Mouse (Mus musculus) E14TG2a.4 (cell line): ENCODE data around the gene Xpo1.
"Not testable (repeated sequence)": the region's sequence is repeated elsewhere in the genome, so short reads cannot be mapped to it uniquely, and the experiment has no call there.

ENCODE experiments used
- H3K27me3 ChIP-seq: 2 replicates; pipeline ENCODE4 v1.6.1; 2014; ENCODE audit warnings: low read length, control low read depth; ENCODE audit not compliant: insufficient read depth
- H3K36me3 ChIP-seq: 2 replicates; pipeline ENCODE4 v1.6.1; 2014; ENCODE audit warnings: low read length, control low read depth; ENCODE audit not compliant: insufficient read depth
- H3K4me1 ChIP-seq: replicated peaks from 2 replicates; pipeline ENCODE4 v1.6.1; 2014; ENCODE audit warnings: low read depth, low read length, control low read depth
- H3K4me3 ChIP-seq: replicated peaks from 2 replicates; pipeline ENCODE4 v1.5.1; 2014; ENCODE audit warnings: mild to moderate bottlenecking, low read length
- H3K9me3 ChIP-seq: 2 replicates; pipeline ENCODE4 v1.6.1; 2014; ENCODE audit warnings: low read length, control low read depth
- CTCF ChIP-seq: conservative IDR thresholded peaks from 2 replicates; pipeline ENCODE4 v1.5.1; 2014; ENCODE audit warnings: low read length
- NANOG ChIP-seq: IDR thresholded peaks from 2 replicates; pipeline ENCODE4 v1.6.1; 2014; ENCODE audit warnings: borderline replicate concordance, low read length, mixed read lengths
- POU5F1 ChIP-seq: IDR thresholded peaks from 2 replicates; pipeline ENCODE4 v1.6.1; 2014; ENCODE audit warnings: low read length, borderline replicate concordance

Xpo1 gene

GRCm38 (mm10) chr11:23275780-23276179 lies 19.9 kb downstream of the Xpo1 start:
- Histone ChIP-seq H3K4me3 (no peak overlapping the region), H3K9me3 (no peaks in the 10 kb centered on the region), H3K36me3 (peaks cover 100% of the 10 kb centered on the region), H3K27me3 (no peaks in the 10 kb centered on the region), H3K4me1 (peaks cover 36% of the 10 kb centered on the region)
- TF ChIP-seq POU5F1 (no peak), CTCF (no peak), NANOG (no peak)

GRCm38 (mm10) chr11:23284469-23284868 lies 28.6 kb downstream of the Xpo1 start:
- H3K27me3 ChIP-seq = no peaks in the 10 kb centered on the region
- TF ChIP-seq CTCF = no peak
- TF ChIP-seq POU5F1 = no peak
- TF ChIP-seq NANOG = no peak
- H3K4me1 ChIP-seq = no peaks in the 10 kb centered on the region
- peaks cover 100% of the 10 kb centered on the region for H3K36me3 ChIP-seq
- no peaks in the 10 kb centered on the region for H3K9me3 ChIP-seq
- no peak overlapping the region for H3K4me3 ChIP-seq

- H3K4me1 ChIP-seq, H3K9me3 ChIP-seq, H3K4me3 ChIP-seq, H3K27me3 ChIP-seq: not testable (repeated sequence)
- H3K36me3 ChIP-seq = peaks cover 100% of the 10 kb centered on the region
Measured at GRCm38 (mm10) chr11:23288866-23289265, 33.0 kb downstream of the Xpo1 start.

GRCm38 (mm10) chr11:23297379-23297778 lies 41.5 kb downstream of the Xpo1 start:
- no peaks in the 10 kb centered on the region for H3K9me3 ChIP-seq
- no peak for TF ChIP-seq NANOG
- no peak for TF ChIP-seq CTCF
- TF ChIP-seq POU5F1 = no peak
- H3K4me3 ChIP-seq = no peak overlapping the region
- no peaks in the 10 kb centered on the region for H3K27me3 ChIP-seq
- H3K4me1 ChIP-seq = no peaks in the 10 kb centered on the region
- peaks cover 75% of the 10 kb centered on the region for H3K36me3 ChIP-seq

- no peak for TF ChIP-seq NANOG
- TF ChIP-seq CTCF = no peak
- no peak for TF ChIP-seq POU5F1
- H3K4me3 ChIP-seq = no peak overlapping the region
- H3K9me3 ChIP-seq = no peaks in the 10 kb centered on the region
- H3K4me1 ChIP-seq = no peaks in the 10 kb centered on the region
- peaks cover 66% of the 10 kb centered on the region for H3K36me3 ChIP-seq
- H3K27me3 ChIP-seq = no peaks in the 10 kb centered on the region
Measured at GRCm38 (mm10) chr11:23298301-23298700, 42.5 kb downstream of the Xpo1 start.

- Histone ChIP-seq H3K27me3 (no peaks in the 10 kb centered on the region), H3K36me3 (peaks cover 50% of the 10 kb centered on the region), H3K9me3 (no peaks in the 10 kb centered on the region), H3K4me3 (no peak overlapping the region), H3K4me1 (peaks cover 6% of the 10 kb centered on the region)
- TF ChIP-seq POU5F1 (no peak), CTCF (no peak), NANOG (no peak)
Measured at GRCm38 (mm10) chr11:23299910-23300309, 44.1 kb downstream of the Xpo1 start.

- peaks cover 9% of the 10 kb centered on the region for H3K4me1 ChIP-seq
- TF ChIP-seq NANOG (no peak), CTCF (no peak), POU5F1 (no peak)
- H3K36me3 ChIP-seq = peaks cover 17% of the 10 kb centered on the region
- H3K27me3 ChIP-seq = no peaks in the 10 kb centered on the region
- no peaks in the 10 kb centered on the region for H3K9me3 ChIP-seq
- H3K4me3 ChIP-seq = no peak overlapping the region
Measured at GRCm38 (mm10) chr11:23303126-23303525, 47.3 kb downstream of the Xpo1 start.

- H3K4me3 ChIP-seq = peak overlapping the region; percentile 92
Measured at GRCm38 (mm10) chr11:23305101-23305672, 49.3 kb downstream of the Xpo1 start.

GRCm38 (mm10) chr11:23305673-23306608 lies 50.1 kb downstream of the Xpo1 start:
- H3K4me3 ChIP-seq = peak overlapping the region; percentile 92
- peaks cover 30% of the 10 kb centered on the region for H3K4me1 ChIP-seq
- TF ChIP-seq POU5F1 (no peak), CTCF (no peak), NANOG (no peak)

More at GRCm38 (mm10) chr11:23305101-23305672, 49.3 kb downstream of the Xpo1 start:
- not testable (repeated sequence) for H3K36me3 ChIP-seq, H3K27me3 ChIP-seq, H3K9me3 ChIP-seq
- peaks cover 29% of the 10 kb centered on the region for H3K4me1 ChIP-seq

More at GRCm38 (mm10) chr11:23305673-23306608, 50.1 kb downstream of the Xpo1 start:
- no peaks in the 10 kb centered on the region for H3K9me3 ChIP-seq
- H3K36me3 ChIP-seq = no peaks in the 10 kb centered on the region
- H3K27me3 ChIP-seq = no peaks in the 10 kb centered on the region
